Mouse (Mus musculus): ENCODE measurements around the gene Slc15a3. TPM values are rescaled to one million over a fixed set of nuclear protein-coding genes. Genes with fewer than 3 reads are reported as not detected.
A peak's percentile ranks its signal among the peaks of the same experiment; 100 is the strongest.

The Slc15a3 gene
- total and polyA plus RNA-seq, 3 experiments, result 2.1 to 3.9 (median 2.3) TPM

- peak; percentile 53 to 72 for DNase-seq
These were observed 2.4 kb downstream of the Slc15a3 start for GRCm38 (mm10) chr19:10841721-10842626.

GRCm38 (mm10) chr19:10842914-10843313 lies 3.4 kb downstream of the Slc15a3 start:
- peak in 1 of 2 experiments; percentile 23 for DNase-seq
- H3K27ac ChIP-seq, result peak overlapping the region; percentile 45
- intact Hi-C loops (cut with DNase I), result no loop called here
- H3K9ac ChIP-seq (ENCODE audit: low read depth, low read length), result peak overlapping the region; percentile 42
- H3K27me3 ChIP-seq (ENCODE audit: control insufficient read depth, insufficient read depth, low read length), result no peaks in the 10 kb centered on the region
- H3K36me3 ChIP-seq (ENCODE audit: control insufficient read depth, insufficient read depth, low read length), result no peaks in the 10 kb centered on the region
- H3K79me2 ChIP-seq (replicated peaks; ENCODE audit: control insufficient read depth, insufficient read depth, low read length), result no peaks in the 10 kb centered on the region
- TF ChIP-seq POLR2A (IDR thresholded peaks at IDR 0.05; ENCODE audit: insufficient read depth, low read depth, low read length) (no peak), EP300 (IDR thresholded peaks at IDR 0.05; ENCODE audit: insufficient read depth, low read depth, low read length) (no peak), CTCF (IDR thresholded peaks at IDR 0.05) (no peak)
- WGBS, result 49% methylated on average over 24 of the region's 24 CpGs
- H3K4me1 ChIP-seq (ENCODE audit: control insufficient read depth, insufficient read depth, low read length), result peaks cover 5% of the 10 kb centered on the region
- H3K4me3 ChIP-seq, result peak overlapping the region; percentile 30

More at GRCm38 (mm10) chr19:10841721-10842626, 2.4 kb downstream of the Slc15a3 start:
- TF ChIP-seq CTCF (IDR thresholded peaks at IDR 0.05) (no peak), EP300 (IDR thresholded peaks at IDR 0.05; ENCODE audit: insufficient read depth, low read depth, low read length) (0 out of 2 replicates have a peak, but pooled peaks have one; percentile 1)
- WGBS, result 49% methylated on average over 16 of the region's 16 CpGs
- Histone ChIP-seq H3K9ac (ENCODE audit: low read depth, low read length) (0 out of 2 replicates have a peak overlapping the region, but pooled peaks have one; percentile 17), H3K36me3 (ENCODE audit: control insufficient read depth, insufficient read depth, low read length) (no peaks in the 10 kb centered on the region), H3K27ac (peak overlapping the region; percentile 64), H3K4me1 (ENCODE audit: control insufficient read depth, insufficient read depth, low read length) (peaks cover 4% of the 10 kb centered on the region), H3K27me3 (ENCODE audit: control insufficient read depth, insufficient read depth, low read length) (no peaks in the 10 kb centered on the region), H3K4me3 (peak overlapping the region; percentile 38), H3K79me2 (replicated peaks; ENCODE audit: control insufficient read depth, insufficient read depth, low read length) (no peaks in the 10 kb centered on the region)
- intact Hi-C loops (cut with DNase I), result no loop called here

- DNase-seq, result no peak
- TF ChIP-seq EP300 (IDR thresholded peaks at IDR 0.05; ENCODE audit: insufficient read depth, low read depth, low read length), result no peak
- TF ChIP-seq POLR2A (IDR thresholded peaks at IDR 0.05; ENCODE audit: insufficient read depth, low read depth, low read length), result no peak
- no peak for TF ChIP-seq CTCF (IDR thresholded peaks at IDR 0.05)
- Histone ChIP-seq H3K4me1 (ENCODE audit: control insufficient read depth, insufficient read depth, low read length) (peaks cover 5% of the 10 kb centered on the region), H3K9ac (ENCODE audit: low read depth, low read length) (no peak overlapping the region), H3K79me2 (replicated peaks; ENCODE audit: control insufficient read depth, insufficient read depth, low read length) (no peaks in the 10 kb centered on the region), H3K4me3 (no peak overlapping the region), H3K27ac (no peak overlapping the region), H3K27me3 (ENCODE audit: control insufficient read depth, insufficient read depth, low read length) (no peaks in the 10 kb centered on the region), H3K36me3 (ENCODE audit: control insufficient read depth, insufficient read depth, low read length) (no peaks in the 10 kb centered on the region)
- intact Hi-C loops (cut with DNase I), result no loop called here
- WGBS, result 93% methylated on average over 5 of the region's 5 CpGs
These were observed 4.7 kb downstream of the Slc15a3 start for GRCm38 (mm10) chr19:10844206-10844605.

GRCm38 (mm10) chr19:10845454-10845853 lies 5.9 kb downstream of the Slc15a3 start:
- H3K4me1 ChIP-seq (ENCODE audit: control insufficient read depth, insufficient read depth, low read length), result peaks cover 5% of the 10 kb centered on the region
- H3K4me3 ChIP-seq, result no peak overlapping the region
- no peak overlapping the region for H3K9ac ChIP-seq (ENCODE audit: low read depth, low read length)
- TF ChIP-seq EP300 (IDR thresholded peaks at IDR 0.05; ENCODE audit: insufficient read depth, low read depth, low read length) (no peak), POLR2A (IDR thresholded peaks at IDR 0.05; ENCODE audit: insufficient read depth, low read depth, low read length) (no peak)
- DNase-seq, result no peak
- H3K27me3 ChIP-seq (ENCODE audit: control insufficient read depth, insufficient read depth, low read length), result no peaks in the 10 kb centered on the region
- intact Hi-C loops (cut with DNase I), result no loop called here
- 87% methylated on average over 3 of the region's 3 CpGs for WGBS
- H3K36me3 ChIP-seq (ENCODE audit: control insufficient read depth, insufficient read depth, low read length), result no peaks in the 10 kb centered on the region
- no peak overlapping the region for H3K27ac ChIP-seq
- no peaks in the 10 kb centered on the region for H3K79me2 ChIP-seq (replicated peaks; ENCODE audit: control insufficient read depth, insufficient read depth, low read length)

- 82% methylated on average over 7 of the region's 7 CpGs for WGBS
- intact Hi-C loops (cut with DNase I), result no loop called here
- H3K27me3 ChIP-seq (ENCODE audit: control insufficient read depth, insufficient read depth, low read length), result no peaks in the 10 kb centered on the region
- TF ChIP-seq POLR2A (IDR thresholded peaks at IDR 0.05; ENCODE audit: insufficient read depth, low read depth, low read length), result no peak
- no peak for TF ChIP-seq CTCF (IDR thresholded peaks at IDR 0.05)
- no peak for TF ChIP-seq EP300 (IDR thresholded peaks at IDR 0.05; ENCODE audit: insufficient read depth, low read depth, low read length)
- H3K79me2 ChIP-seq (replicated peaks; ENCODE audit: control insufficient read depth, insufficient read depth, low read length), result no peaks in the 10 kb centered on the region
- no peak for DNase-seq
- H3K4me1 ChIP-seq (ENCODE audit: control insufficient read depth, insufficient read depth, low read length), result peaks cover 5% of the 10 kb centered on the region
- H3K27ac ChIP-seq, result no peak overlapping the region
- H3K4me3 ChIP-seq, result no peak overlapping the region
- no peak overlapping the region for H3K9ac ChIP-seq (ENCODE audit: low read depth, low read length)
- H3K36me3 ChIP-seq (ENCODE audit: control insufficient read depth, insufficient read depth, low read length), result no peaks in the 10 kb centered on the region
These were observed 6.6 kb downstream of the Slc15a3 start for GRCm38 (mm10) chr19:10846150-10846549.
